Mouse (Mus musculus) spleen, adult 12 weeks (tissue): ENCODE results near the gene Olfr1508.
"Not testable (repeated sequence)": the region's sequence is repeated elsewhere in the genome, so short reads cannot be mapped to it uniquely, and the experiment has no call there.

Experiments
- DNase-seq: peaks from one replicate; pipeline ENCODE4 v3.0.0; 2022; ENCODE audit warnings: low spot score

Gene Olfr1508

DNA sequence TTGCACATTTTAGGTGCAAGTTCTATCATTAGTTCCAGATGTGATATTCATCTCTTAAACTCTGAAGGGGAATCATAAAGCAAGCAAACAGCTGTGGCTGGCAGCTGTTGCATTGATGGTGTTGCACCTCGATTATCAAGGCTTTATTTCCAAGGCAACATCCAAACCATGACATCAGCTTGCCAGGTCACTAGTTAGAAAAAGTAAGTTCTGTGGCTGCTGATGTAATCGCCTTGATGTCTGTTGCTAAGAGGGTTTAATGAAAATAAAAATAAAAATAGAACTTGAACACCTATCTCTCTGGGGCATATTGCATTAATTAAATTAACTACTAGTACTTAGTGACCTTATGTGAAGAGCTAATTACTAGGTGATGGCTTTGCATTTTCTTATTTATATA is at the start of gene Olfr1508:
TSS of gene Olfr1508 (minus strand) at position 101 of the 400 bp plus-strand sequence.
- no peak for DNase-seq

GRCm38 (mm10) chr14:52495516-52495915 is 28.2 kb upstream of the Olfr1508 start, which contains the start of gene Olfr1507:
TSS of gene Olfr1507 (minus strand) at chr14:52495749.
- no peak for DNase-seq

GRCm38 (mm10) chr14:52465738-52466137 is 1.6 kb downstream of the Olfr1508 start:
- DNase-seq, result no peak

DNA sequence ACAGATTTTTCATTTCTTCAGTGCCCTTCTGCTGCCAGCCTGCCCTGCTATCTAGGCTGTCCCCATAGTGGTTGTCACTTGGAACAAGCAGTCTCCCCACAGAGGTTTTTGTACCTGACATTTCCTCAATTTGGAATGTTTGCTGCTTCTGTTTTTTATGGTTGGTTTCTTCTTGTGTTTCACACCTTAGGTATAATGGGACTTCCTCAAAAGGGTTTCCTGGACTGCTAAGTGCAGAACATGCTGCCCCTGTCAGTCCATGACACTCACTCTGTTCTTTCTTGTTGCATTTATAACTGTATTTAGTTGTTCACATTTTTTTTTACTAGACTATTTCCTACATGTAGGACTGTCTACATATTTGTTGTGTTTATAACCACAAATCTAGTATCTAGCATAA is 5.4 kb downstream of the Olfr1508 start:
- no peak for DNase-seq

DNA sequence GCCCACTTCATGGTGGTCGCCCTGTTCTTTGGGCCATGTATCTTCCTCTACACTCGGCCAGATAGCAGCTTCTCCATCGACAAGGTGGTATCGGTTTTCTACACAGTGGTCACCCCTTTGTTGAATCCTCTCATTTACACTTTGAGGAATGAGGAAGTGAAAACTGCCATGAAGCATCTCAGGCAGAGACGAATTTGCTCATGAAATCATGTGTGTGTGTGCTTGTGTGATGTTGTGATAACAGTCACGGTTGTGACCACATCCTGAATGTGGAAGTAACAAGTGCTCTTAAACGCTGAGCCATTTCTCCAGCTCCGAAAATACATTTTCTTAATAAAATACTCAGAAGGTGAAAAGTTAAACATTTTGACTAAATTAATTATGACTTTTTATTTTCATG is 16.2 kb downstream of the Olfr1508 start:
- no peak for DNase-seq

DNA sequence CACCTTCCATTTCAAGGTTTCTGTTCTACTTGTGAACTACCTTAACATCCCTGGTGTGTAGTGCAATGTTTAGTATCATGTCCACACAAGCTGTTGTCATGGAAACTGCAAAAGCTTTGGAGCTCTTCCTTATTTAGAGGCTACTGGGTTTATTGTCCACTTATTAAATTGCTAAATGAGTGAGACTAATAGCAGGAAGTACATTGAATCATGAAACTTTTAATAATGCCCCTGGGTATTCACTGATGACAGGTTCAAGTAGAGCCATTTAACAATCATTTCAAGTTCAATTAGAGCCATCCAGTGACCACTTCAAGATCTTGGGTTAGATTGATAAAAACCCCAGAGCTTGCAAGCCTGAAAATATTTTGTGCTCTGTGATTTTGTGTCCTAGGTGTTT is 24.6 kb downstream of the Olfr1508 start, which contains the start of gene Olfr1509:
TSS of gene Olfr1509 (plus strand) at position 301 of the 400 bp plus-strand sequence.
- no peak for DNase-seq

DNA sequence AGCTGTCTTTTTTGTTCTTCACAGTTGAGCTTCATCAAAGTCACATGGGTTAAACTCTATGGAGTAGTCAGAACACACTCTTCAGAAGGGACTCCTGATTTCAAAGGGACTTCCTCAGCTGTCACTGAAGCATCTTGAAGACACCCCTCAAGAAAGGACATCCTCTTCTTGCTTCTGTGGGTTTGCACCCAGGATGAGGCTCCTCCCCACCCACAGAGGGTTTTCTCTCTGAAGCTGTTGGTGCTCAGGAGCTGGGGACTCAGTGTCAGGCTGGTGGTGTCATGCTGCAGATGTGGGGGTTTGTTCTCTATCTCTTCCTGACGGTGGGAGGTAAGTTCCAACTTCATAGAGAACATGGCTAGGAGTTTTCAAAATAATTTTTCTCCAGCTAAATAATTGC is 39.6 kb downstream of the Olfr1508 start:
- no peak for DNase-seq

GRCm38 (mm10) chr14:52414273-52414672 is 53.0 kb downstream of the Olfr1508 start, which contains the start of gene Olfr1510:
TSS of gene Olfr1510 (minus strand) at chr14:52414373.
- DNase-seq, result no peak

- not testable (repeated sequence) for DNase-seq
Measured at GRCm38 (mm10) chr14:52410142-52410919, 57.0 kb downstream of the Olfr1508 start.
